Mouse (Mus musculus) hindbrain, embryonic 15.5 days (tissue): Measurements from ENCODE around the gene Stambp. TPM values are rescaled to one million over a fixed set of nuclear protein-coding genes. Genes with fewer than 3 reads are reported as not detected.

Experiments used
- ATAC-seq: fragments of 200-750 bp; cut with Nextera tagmentation; 2 replicates; pipeline ENCODE4 v1.8.0; 2017; ENCODE audit warnings: low read depth, moderate number of reproducible peaks, moderate TSS enrichment; ENCODE audit not compliant: low FRiP score
- H3K27ac ChIP-seq: fragments of 300-500 bp; sonication (generic); replicated peaks from 2 replicates; pipeline ENCODE4 v1.5.1; 2015; ENCODE audit warnings: mild to moderate bottlenecking, inconsistent platforms
- H3K27me3 ChIP-seq: fragments of 300-500 bp; sonication (generic); 2 replicates; pipeline ENCODE4 v1.6.1; 2015; ENCODE audit warnings: control low read depth, inconsistent platforms
- H3K36me3 ChIP-seq: fragments of 300-500 bp; sonication (generic); 2 replicates; pipeline ENCODE4 v1.6.1; 2015; ENCODE audit warnings: control low read depth, inconsistent platforms
- H3K4me1 ChIP-seq: fragments of 300-500 bp; sonication (generic); replicated peaks from 2 replicates; pipeline ENCODE4 v1.6.1; 2015; ENCODE audit warnings: control low read depth, inconsistent platforms
- H3K4me2 ChIP-seq: fragments of 300-500 bp; sonication (generic); 2 replicates; pipeline ENCODE4 v1.6.1; 2015; ENCODE audit warnings: moderate library complexity, mild to moderate bottlenecking, inconsistent platforms
- H3K4me3 ChIP-seq: fragments of 300-500 bp; sonication (generic); 2 replicates; pipeline ENCODE4 v1.5.1; 2015; ENCODE audit warnings: mild to moderate bottlenecking, inconsistent platforms
- H3K9ac ChIP-seq: fragments of 300-500 bp; sonication (generic); 2 replicates; pipeline ENCODE4 v1.6.1; 2015; ENCODE audit warnings: inconsistent platforms
- H3K9me3 ChIP-seq: fragments of 300-500 bp; sonication (generic); 2 replicates; pipeline ENCODE4 v1.6.1; 2016; ENCODE audit warnings: control low read depth, inconsistent platforms
- WGBS: fragments of 180-500 bp; shearing (Covaris S2); methylation state at CpG from one replicate; pipeline ENCODE4 v1.1.7; 2015; 5-methylcytosine and 5-hydroxymethylcytosine counted together
- polyA plus RNA-seq: library from polyadenylated mRNA; unstranded; fragments of >200 nt; fragmentation: Nextera tagmentation; extraction: Ambion mirVana; gene quantifications from 2 replicates; pipeline ENCODE4 v1.2.1, GENCODE M21; 2015

The Stambp gene
- polyA plus RNA-seq, 1 experiment from 2014 or later, result 62.9 TPM

DNA sequence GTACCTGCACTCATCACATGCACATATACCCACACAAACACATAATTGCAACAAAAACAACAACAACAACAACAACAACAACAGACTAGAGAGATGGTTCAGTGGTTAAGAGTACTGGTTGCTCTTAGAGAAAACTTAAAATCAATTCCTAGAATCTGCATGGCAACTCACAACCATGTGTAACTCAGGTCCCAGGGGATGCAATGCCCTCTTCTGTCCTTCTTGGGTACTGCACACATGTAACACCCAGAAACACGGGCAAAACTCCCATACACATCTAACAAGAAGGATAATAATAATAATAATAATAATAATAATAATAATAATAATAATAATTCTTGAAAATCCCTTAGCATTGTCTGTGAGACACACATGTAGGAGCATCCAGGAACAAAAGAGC, 60.0 kb downstream of the Stambp start:
- Histone ChIP-seq H3K27ac (no peak overlapping the region), H3K36me3 (no peaks in the 10 kb centered on the region), H3K4me3 (no peak overlapping the region), H3K9ac (no peak overlapping the region), H3K4me2 (no peak overlapping the region), H3K9me3 (no peaks in the 10 kb centered on the region), H3K27me3 (no peaks in the 10 kb centered on the region), H3K4me1 (peaks cover under 1% of the 10 kb centered on the region; the same call in 1 of the 2 replicates)
- 19% methylated on average over 1 of the region's 1 CpGs for WGBS
- 0 out of 2 replicates have a peak, but pooled peaks have one; percentile 23 for ATAC-seq

DNA sequence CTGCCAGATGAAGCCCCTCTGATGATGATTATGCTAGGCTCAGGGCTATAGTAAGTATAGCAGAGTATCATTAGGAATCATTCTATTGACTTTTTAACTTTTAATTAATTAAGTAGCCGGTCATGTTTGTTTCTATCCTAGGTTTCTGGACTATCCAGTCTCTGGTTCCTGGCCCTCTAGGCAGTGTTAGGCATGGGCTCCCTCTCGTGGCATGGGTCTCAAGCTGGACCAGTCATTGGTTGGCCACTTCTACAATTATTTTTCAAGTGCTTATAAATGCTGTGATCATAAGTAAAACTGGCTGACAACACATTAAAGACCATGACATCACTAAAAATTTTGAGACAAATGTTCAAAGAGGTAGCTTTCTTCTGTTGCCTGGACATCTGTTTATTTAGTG, 62.3 kb downstream of the Stambp start:
- H3K4me1 ChIP-seq, result peaks cover 14% of the 10 kb centered on the region
- H3K27ac ChIP-seq, result no peak overlapping the region
- H3K9ac ChIP-seq, result no peak overlapping the region
- WGBS, result 66% methylated on average over 2 of the region's 2 CpGs
- no peak for ATAC-seq
- H3K27me3 ChIP-seq, result no peaks in the 10 kb centered on the region
- H3K9me3 ChIP-seq, result no peaks in the 10 kb centered on the region
- no peak overlapping the region for H3K4me2 ChIP-seq
- no peak overlapping the region for H3K4me3 ChIP-seq
- H3K36me3 ChIP-seq, result no peaks in the 10 kb centered on the region

DNA sequence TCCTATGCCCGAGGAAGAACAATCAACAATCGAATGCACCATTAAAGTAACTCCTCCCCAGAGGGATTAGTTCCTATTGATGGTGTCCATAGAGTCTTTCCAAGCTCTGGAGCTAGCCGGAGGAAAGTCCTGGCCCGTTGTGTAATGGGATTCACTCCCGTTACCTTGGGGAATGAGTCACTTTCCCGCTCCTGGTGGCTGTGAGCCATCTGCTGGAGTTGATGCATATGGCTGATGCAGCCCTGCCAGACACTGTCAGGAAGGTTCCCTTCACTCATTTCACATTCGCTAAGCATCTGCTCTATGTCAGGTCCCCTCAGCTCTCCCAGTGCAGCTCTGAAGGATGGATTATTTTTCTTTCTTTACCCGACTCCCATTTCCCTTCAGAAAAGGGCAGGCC, 63.1 kb downstream of the Stambp start:
- Histone ChIP-seq H3K4me2 (no peak overlapping the region), H3K36me3 (no peaks in the 10 kb centered on the region), H3K9ac (no peak overlapping the region), H3K27ac (no peak overlapping the region), H3K9me3 (no peaks in the 10 kb centered on the region), H3K27me3 (no peaks in the 10 kb centered on the region), H3K4me1 (peaks cover 20% of the 10 kb centered on the region), H3K4me3 (no peak overlapping the region)
- ATAC-seq, result no peak
- WGBS, result 39% methylated on average over 8 of the region's 8 CpGs

DNA sequence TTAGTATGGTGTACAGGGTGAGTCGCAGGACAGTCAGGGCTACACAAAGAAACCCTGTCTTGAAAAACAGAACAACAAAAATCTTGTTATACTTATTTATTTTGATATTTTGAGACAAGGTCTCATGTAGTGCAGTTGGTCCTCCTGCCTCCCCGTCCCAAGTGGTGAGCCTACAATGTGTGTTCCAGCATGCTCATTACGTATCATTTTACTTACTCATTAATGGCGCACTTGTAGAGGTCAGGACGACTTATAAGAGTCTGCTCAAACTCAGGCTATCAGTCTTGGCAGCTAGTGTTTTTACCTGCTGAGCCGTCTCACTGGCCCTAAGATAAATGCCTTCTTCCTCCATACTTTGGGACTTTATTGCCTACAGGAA, 65.4 kb downstream of the Stambp start:
- Histone ChIP-seq H3K36me3 (no peaks in the 10 kb centered on the region), H3K4me1 (peaks cover 20% of the 10 kb centered on the region), H3K4me3 (peak overlapping the region; percentile 85), H3K27ac (peak overlapping the region; percentile 98), H3K9me3 (no peaks in the 10 kb centered on the region), H3K4me2 (peak overlapping the region; percentile 84), H3K27me3 (no peaks in the 10 kb centered on the region), H3K9ac (peak overlapping the region; percentile 38)
- WGBS, result 31% methylated on average over 6 of the region's 6 CpGs
- ATAC-seq, result no peak

DNA sequence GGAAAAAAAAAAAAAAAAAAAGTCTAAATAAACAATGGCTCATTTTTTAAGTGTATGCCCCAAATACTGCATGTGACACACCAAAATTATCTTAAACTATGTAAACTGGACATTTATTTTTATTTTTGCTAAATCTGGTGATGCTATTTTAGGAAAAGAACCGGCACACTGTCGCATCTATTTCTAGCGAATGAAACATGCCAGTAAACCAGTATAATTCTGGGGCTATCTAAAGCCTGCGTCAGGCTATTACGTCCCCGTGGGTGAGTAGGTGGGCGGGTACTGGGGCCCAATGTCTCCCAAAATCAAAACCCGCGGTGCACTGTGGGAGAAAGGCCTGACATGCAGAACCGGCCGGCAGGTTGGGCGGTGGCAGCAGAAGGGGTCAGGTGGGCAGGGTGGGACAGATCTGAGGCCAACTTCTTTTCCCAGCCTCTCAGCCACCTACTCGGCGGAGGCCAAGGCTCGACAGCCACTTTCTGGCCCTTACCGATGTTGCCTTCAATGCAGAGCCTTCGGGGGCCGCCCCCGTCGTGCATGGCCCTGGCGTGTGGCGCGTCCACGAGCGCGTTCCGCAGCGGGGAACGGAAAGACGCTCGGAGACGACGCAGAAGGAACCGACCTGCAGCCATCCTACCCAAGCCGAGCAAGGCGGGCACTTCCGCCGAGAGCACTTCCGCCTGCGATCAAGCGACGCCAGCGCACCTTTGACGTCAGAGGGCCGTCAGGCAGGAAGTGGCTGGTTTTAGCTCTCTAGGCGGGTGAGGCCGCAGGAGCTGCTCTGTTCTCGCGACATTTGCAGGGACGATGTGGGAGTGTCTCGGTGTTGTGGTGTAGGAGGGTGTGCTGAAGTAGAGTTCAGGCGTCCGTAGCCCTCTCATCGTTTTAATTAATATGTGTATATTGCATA, 66.0 kb downstream of the Stambp start, which contains the start of gene Dguok:
TSS of gene Dguok (minus strand) at position 712 of the 910 bp plus-strand sequence.
- ATAC-seq, result peak; percentile 99
- Histone ChIP-seq H3K9me3 (no peaks in the 10 kb centered on the region), H3K4me2 (peak within 1 kb of the TSS; percentile 84), H3K9ac (peak within 1 kb of the TSS; percentile 82), H3K27ac (peak within 1 kb of the TSS; percentile 98), H3K36me3 (no peaks in the 10 kb centered on the region), H3K4me1 (peaks cover 20% of the 10 kb centered on the region), H3K4me3 (peak within 1 kb of the TSS; percentile 85), H3K27me3 (no peaks in the 10 kb centered on the region)
- under 1% methylated on average over 54 of the region's 54 CpGs for WGBS

DNA sequence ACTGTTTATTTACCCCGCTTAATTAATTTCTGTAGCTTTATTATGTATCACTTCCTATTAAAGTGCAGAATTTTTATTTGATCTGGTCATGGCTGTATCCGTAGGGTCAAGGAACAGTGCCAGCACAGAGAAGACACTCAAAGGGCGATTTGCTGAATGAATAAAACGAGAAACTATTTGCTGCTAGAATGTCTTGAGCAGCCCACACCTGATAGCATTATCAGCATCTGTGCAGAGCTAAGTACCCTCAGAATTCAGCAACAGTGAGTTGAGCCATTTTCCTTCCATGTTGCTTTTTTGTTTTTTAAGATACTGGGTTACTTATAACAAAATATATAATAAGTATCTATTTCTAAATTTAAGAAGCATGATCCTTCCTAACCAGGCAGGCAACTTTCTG, 67.0 kb downstream of the Stambp start:
- no peak for ATAC-seq
- Histone ChIP-seq H3K9ac (peak overlapping the region; percentile 82; the same call in 1 of the 2 replicates), H3K27ac (no peak overlapping the region), H3K36me3 (no peaks in the 10 kb centered on the region), H3K4me1 (peaks cover 20% of the 10 kb centered on the region), H3K4me2 (peak overlapping the region; percentile 84), H3K4me3 (peak overlapping the region; percentile 85), H3K9me3 (no peaks in the 10 kb centered on the region), H3K27me3 (no peaks in the 10 kb centered on the region)
- WGBS, result 93% methylated on average over 4 of the region's 4 CpGs

DNA sequence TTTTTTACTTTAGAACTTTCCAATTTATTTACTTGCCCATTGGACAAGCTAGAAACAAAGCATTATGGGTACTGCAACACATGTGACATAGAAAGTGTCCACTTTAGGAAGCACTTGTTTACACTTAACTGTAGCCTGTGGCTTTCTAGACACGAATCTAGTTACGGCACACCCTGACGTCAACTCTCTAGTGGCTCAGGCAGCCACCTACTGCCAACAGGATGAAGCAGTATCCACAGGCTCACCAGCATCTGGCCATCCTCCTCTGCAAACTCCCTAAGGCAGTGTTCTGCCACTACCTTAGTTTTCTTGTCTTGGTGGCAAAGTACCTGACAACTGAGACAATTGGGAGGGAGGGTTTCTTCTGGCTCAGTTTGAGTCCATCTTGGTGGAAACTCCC, 69.2 kb downstream of the Stambp start:
- Histone ChIP-seq H3K4me1 (peaks cover 20% of the 10 kb centered on the region), H3K27ac (no peak overlapping the region), H3K4me3 (no peak overlapping the region), H3K27me3 (no peaks in the 10 kb centered on the region), H3K9ac (no peak overlapping the region), H3K9me3 (no peaks in the 10 kb centered on the region), H3K4me2 (no peak overlapping the region), H3K36me3 (no peaks in the 10 kb centered on the region)
- ATAC-seq, result no peak
- 90% methylated on average over 3 of the region's 3 CpGs for WGBS

DNA sequence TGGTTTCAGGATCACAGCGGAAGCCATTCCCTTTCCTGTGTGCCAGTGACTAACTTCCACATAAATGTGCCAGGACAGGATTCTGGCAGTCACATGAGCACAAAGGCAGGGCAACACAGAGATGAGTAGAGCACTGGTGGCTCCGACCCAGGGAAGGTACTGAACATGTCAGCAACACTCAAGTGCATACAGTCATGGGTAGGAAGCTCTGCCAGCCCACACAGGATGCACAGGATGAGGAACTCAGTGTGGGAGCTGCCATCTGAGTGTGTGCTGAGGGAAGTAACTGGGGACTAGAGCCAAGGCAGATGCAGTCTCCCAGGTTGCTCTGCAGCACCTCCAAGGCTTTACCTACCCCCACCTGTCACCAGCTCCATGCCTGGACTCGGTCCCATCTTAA, 69.9 kb downstream of the Stambp start:
- Histone ChIP-seq H3K9me3 (no peaks in the 10 kb centered on the region), H3K9ac (no peak overlapping the region), H3K4me2 (no peak overlapping the region), H3K4me3 (no peak overlapping the region), H3K36me3 (no peaks in the 10 kb centered on the region), H3K27ac (no peak overlapping the region), H3K4me1 (peaks cover 20% of the 10 kb centered on the region), H3K27me3 (no peaks in the 10 kb centered on the region)
- no peak for ATAC-seq
- WGBS, result 92% methylated on average over 3 of the region's 3 CpGs

DNA sequence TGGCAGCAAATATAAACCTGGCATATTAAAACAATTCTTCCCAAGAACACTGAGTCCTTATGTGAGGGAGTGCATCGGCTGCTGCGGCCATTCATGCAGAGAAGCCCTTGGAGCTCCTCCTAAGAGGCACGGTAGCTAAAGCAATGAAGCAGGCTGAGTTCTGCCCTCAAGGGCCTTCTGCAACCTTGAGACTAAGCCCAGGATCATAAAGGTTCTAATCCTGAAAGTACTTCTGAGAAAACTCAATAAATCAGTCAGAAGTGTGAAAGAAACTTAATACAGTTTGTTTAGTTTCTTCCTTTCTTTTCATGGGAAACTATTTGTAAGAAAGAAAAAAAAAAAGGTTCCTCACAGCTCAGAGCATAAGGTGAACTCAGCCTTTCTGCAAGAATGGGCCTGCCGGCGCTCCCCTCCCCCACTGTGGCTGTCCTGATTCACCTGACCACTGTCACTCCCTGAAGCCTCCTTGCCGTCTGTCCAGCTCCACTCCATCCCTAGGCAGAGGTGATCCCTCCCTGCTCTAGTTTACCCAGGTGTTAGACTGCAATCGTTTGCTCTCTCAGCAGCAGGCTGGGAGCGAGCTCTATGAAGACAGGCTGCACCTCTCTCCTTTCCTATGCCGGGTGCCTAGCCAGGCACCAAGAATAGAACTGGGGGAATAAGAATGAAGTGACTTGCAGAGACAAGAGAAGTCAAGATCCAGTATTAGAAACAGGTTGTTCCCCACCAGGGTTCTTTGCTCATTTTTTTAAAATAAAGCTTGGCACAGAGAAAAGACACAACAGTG, 70.8 kb downstream of the Stambp start:
- no peak overlapping the region for H3K9ac ChIP-seq
- 66% methylated on average over 9 of the region's 9 CpGs for WGBS

DNA sequence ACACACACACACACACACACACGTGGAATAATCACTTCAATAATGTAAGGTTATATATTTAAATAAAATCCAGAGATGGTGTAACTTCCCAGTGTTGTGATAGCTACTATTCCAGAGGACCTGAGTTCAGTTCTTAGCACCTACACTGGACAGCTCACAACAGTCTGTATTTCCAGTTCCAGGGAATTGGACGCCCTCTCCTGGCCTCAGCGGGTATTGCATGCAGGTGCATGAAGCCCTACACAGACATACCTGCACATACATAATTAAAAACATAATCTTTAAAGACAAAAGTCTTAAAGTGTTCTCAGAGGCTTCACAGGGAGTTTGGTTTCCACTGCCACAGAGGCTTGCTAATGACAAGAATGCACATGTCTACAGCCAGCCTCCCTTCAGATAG, 72.1 kb downstream of the Stambp start:
- Histone ChIP-seq H3K27me3 (no peaks in the 10 kb centered on the region), H3K4me1 (peaks cover 18% of the 10 kb centered on the region; the same call in 1 of the 2 replicates), H3K36me3 (0 out of 2 replicates have a peak, but pooled peaks cover 2% of the 10 kb centered on the region), H3K4me3 (no peak overlapping the region), H3K27ac (no peak overlapping the region), H3K9me3 (no peaks in the 10 kb centered on the region), H3K9ac (no peak overlapping the region), H3K4me2 (no peak overlapping the region)
- ATAC-seq, result no peak
- WGBS, result 68% methylated on average over 3 of the region's 3 CpGs

More for the DNA sequence above, 70.8 kb downstream of the Stambp start:
- Histone ChIP-seq H3K4me2 (no peak overlapping the region), H3K27me3 (no peaks in the 10 kb centered on the region), H3K27ac (no peak overlapping the region), H3K4me3 (no peak overlapping the region), H3K4me1 (peaks cover 22% of the 10 kb centered on the region), H3K9me3 (no peaks in the 10 kb centered on the region), H3K36me3 (no peaks in the 10 kb centered on the region)
- no peak for ATAC-seq

DNA sequence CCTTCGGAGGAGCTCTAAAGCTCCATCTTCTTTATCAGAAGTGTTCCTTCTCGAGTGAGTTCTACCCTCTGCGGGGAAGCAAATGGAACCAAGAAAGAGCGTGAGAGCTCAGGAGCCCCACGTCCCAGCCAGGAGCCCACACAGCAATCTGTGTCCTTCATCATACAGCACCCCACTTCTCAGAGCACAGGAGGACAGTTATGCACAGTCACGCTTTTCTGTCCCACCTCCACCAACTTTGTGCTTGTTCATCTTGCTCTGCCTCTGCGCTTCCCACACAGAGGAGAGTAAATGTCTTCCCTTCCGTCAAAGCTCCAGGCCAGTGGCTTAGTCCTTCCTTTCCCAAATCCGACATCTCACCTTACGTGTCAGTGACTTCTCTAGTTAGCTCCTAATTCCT, 73.5 kb downstream of the Stambp start:
- Histone ChIP-seq H3K9me3 (no peaks in the 10 kb centered on the region), H3K4me1 (0 out of 2 replicates have a peak, but pooled peaks cover 10% of the 10 kb centered on the region), H3K27ac (no peak overlapping the region), H3K4me2 (no peak overlapping the region), H3K9ac (no peak overlapping the region), H3K36me3 (peaks cover 5% of the 10 kb centered on the region), H3K27me3 (no peaks in the 10 kb centered on the region), H3K4me3 (no peak overlapping the region)
- ATAC-seq, result no peak
- WGBS, result 95% methylated on average over 10 of the region's 10 CpGs
